Comparison of ENCODE assay signal across 9 mouse cellular contexts in the genomic region with DNA sequence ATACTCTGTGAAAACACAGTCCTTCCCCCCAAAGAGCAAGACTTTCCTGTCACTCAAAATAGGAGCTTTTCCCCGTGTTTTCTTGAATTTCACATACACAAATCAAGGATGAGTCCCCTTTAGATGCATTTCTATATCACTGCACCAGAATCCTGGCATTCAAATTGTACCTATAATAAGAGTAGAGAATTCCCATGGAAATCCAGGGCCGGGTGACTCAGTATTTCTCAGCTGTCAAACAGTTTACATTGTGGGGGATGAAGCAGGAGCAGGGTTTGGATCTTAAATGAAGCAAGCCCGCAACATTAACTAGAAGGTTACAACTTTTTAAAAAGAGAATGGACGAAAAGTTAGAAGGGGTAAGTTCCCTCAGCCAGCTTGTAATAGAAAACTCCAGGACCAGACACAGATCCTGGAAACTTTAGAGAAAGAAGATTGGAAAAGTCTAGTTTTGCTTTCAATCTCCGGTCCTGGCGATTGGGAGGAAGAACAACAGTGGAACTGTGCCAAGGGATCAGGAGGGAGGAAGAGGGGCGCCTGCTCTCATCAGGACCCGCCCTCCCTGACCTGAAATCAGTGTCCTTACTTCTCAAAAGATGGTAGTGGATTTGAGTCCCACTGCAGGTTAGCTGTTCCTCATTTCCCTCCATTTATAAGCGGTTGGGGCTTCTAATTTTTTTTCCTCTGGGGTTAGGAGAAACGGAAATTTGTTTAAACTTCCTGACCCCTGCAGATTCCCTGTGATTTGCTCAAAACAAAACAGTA.
DNase-seq lines count a peak whose midpoint lies in the region; ATAC-seq lines count a peak whose summit lies in the region.
"Had no signal": no experiment of that assay in that cellular context is flagged by ENCODE, and none has a peak within 500 bp of the region (broad histone marks: within the 10 kb centered on the region; RNA-seq: fewer than 3 reads in every experiment).

No protein-coding gene starts in this region.

- H3K27ac ChIP-seq in embryonic facial prominence, embryonic 11.5 days (replicated peaks; ENCODE audit: low read depth, low read length) = 0 out of 2 replicates have a peak overlapping the region, but pooled peaks have one; percentile 2
- peak overlapping the region; percentile 87 for H3K27ac ChIP-seq in heart, embryonic 16.5 days (ENCODE audit: low read length)
- peak overlapping the region; percentile 80 for H3K27ac ChIP-seq in stomach, embryonic 16.5 days (ENCODE audit: low read length)

- H3K9me3 ChIP-seq in embryonic facial prominence, embryonic 11.5 days (replicated peaks; ENCODE audit: control insufficient read depth, low read length) = no peaks in the 10 kb centered on the region
- H3K9me3 ChIP-seq in heart, embryonic 16.5 days (replicated peaks; ENCODE audit: control insufficient read depth, low read length) = no peaks in the 10 kb centered on the region
- no peaks in the 10 kb centered on the region for H3K9me3 ChIP-seq in stomach, embryonic 16.5 days (replicated peaks; ENCODE audit: control insufficient read depth, low read length)

- H3K36me3 ChIP-seq in embryonic facial prominence, embryonic 11.5 days (replicated peaks; ENCODE audit: control insufficient read depth, insufficient read depth, low read depth, low read length) = no peaks in the 10 kb centered on the region
- H3K36me3 ChIP-seq in heart, embryonic 16.5 days (ENCODE audit: control insufficient read depth, insufficient read depth) = no peaks in the 10 kb centered on the region
- no peaks in the 10 kb centered on the region for H3K36me3 ChIP-seq in stomach, embryonic 16.5 days (ENCODE audit: control insufficient read depth, insufficient read depth, low read length)

- no peak overlapping the region; the same call in 1 of the 2 replicates for H3K9ac ChIP-seq in embryonic facial prominence, embryonic 11.5 days (replicated peaks; ENCODE audit: low read length)
- H3K9ac ChIP-seq in heart, embryonic 16.5 days (ENCODE audit: low read length) = peak overlapping the region; percentile 59
- H3K9ac ChIP-seq in stomach, embryonic 16.5 days (ENCODE audit: low read length) = peak overlapping the region; percentile 58; the same call in 1 of the 2 replicates

- 0 out of 2 replicates have a peak, but pooled peaks have one; percentile 22 for ATAC-seq in embryonic facial prominence, embryonic 11.5 days (replicated peaks; ENCODE audit: insufficient number of reproducible peaks, low FRiP score, low TSS enrichment, low read depth)
- ATAC-seq in heart, embryonic 16.5 days (replicated peaks; ENCODE audit: extremely low read depth, insufficient read depth, low FRiP score) = peak; percentile 53
- no peak; the same call in 1 of the 2 replicates for ATAC-seq in stomach, embryonic 16.5 days (ENCODE audit: insufficient read depth, low FRiP score)

- H3K4me2 ChIP-seq in embryonic facial prominence, embryonic 11.5 days (ENCODE audit: low read depth, low read length) = peak overlapping the region; percentile 57; the same call in 1 of the 2 replicates
- peak overlapping the region; percentile 63 for H3K4me2 ChIP-seq in heart, embryonic 16.5 days (ENCODE audit: low read depth, low read length)
- H3K4me2 ChIP-seq in stomach, embryonic 16.5 days (ENCODE audit: low read depth, low read length) = peak overlapping the region; percentile 52

- H3K4me3 ChIP-seq in embryonic facial prominence, embryonic 11.5 days (ENCODE audit: low read depth, low read length) = 0 out of 2 replicates have a peak overlapping the region, but pooled peaks have one; percentile 26
- H3K4me3 ChIP-seq in heart, embryonic 16.5 days (ENCODE audit: low read length) = peak overlapping the region; percentile 56
- H3K4me3 ChIP-seq in stomach, embryonic 16.5 days (replicated peaks; ENCODE audit: low read length) = peak overlapping the region; percentile 40

- H3K4me1 ChIP-seq in embryonic facial prominence, embryonic 11.5 days (ENCODE audit: control insufficient read depth, insufficient read depth, low read length) = no peaks in the 10 kb centered on the region
- H3K4me1 ChIP-seq in heart, embryonic 16.5 days (ENCODE audit: control insufficient read depth, insufficient read depth, low read length) = peaks cover 18% of the 10 kb centered on the region
- peaks cover 14% of the 10 kb centered on the region for H3K4me1 ChIP-seq in stomach, embryonic 16.5 days (ENCODE audit: control insufficient read depth, insufficient read depth, low read length)

- peak; percentile 15 for DNase-seq in layer of hippocampus, adult 9-11 months
- no peak for DNase-seq in layer of hippocampus, adult 11-12 months (ENCODE audit: low spot score)
- DNase-seq in embryonic facial prominence, embryonic 11.5 days (ENCODE audit: low spot score) = peak; percentile 56
- DNase-seq in kidney, postnatal 25 days = peak; percentile 63 to 69
- DNase-seq in lung, postnatal 36 days = peak; percentile 59
- no peak for DNase-seq in spleen, adult 12 weeks (ENCODE audit: low spot score)

- H3K27me3 ChIP-seq in embryonic facial prominence, embryonic 11.5 days (ENCODE audit: control insufficient read depth, insufficient read depth, low read length) = no peaks in the 10 kb centered on the region
- H3K27me3 ChIP-seq in heart, embryonic 16.5 days (ENCODE audit: control insufficient read depth, insufficient read depth, low read length) = no peaks in the 10 kb centered on the region
- no peaks in the 10 kb centered on the region for H3K27me3 ChIP-seq in stomach, embryonic 16.5 days (ENCODE audit: control insufficient read depth, insufficient read depth, low read length)
- H3K27me3 ChIP-seq: Patski had no signal

- WGBS in embryonic facial prominence, embryonic 11.5 days = 2% methylated on average over 10 of the region's 10 CpGs
- WGBS in heart, embryonic 16.5 days = 7% methylated on average over 10 of the region's 10 CpGs
- 6% methylated on average over 10 of the region's 10 CpGs for WGBS in stomach, embryonic 16.5 days

Comparison
In these comparisons a context has a peak if more than half of its experiments do, and no peak if none do; other contexts are left out.
1. DNase-seq: peak in layer of hippocampus, adult 9-11 months (single experiment), embryonic facial prominence, embryonic 11.5 days (single experiment), kidney, postnatal 25 days (2 of 2) and lung, postnatal 36 days (single experiment); none in layer of hippocampus, adult 11-12 months (single experiment) and spleen, adult 12 weeks (single experiment).
2. H3K27ac ChIP-seq: peak in every context shown above with its lines; median percentile 87 in heart, embryonic 16.5 days; 80 in stomach, embryonic 16.5 days; 2 in embryonic facial prominence, embryonic 11.5 days.
3. Peak in every context shown above with its lines, with median percentiles within 50 percentile points of each other: H3K4me2 ChIP-seq and H3K4me3 ChIP-seq.